Mouse (Mus musculus): ENCODE data around the gene Atxn10.

The Atxn10 gene

DNA sequence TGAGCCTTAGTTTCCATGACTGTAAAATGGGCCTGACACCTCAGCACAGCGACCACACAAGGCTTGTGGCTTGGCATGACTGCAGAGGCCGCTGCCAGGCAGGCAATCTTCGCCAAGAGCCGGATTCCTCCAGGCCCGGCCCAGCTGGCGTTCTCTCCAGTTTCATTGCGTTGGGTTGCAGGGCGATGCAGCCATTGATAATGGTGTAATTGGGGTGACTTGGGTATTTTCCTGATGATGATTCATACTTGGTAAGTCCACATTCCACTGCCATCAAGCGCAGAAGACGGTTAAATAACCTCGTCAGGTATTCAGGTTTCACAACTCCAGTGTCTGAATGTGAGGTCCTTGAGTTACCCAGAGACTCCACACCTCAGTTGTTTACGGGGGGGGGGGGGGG is 143.3 kb downstream of the Atxn10 start:
- DNase-seq, result no peak

DNA sequence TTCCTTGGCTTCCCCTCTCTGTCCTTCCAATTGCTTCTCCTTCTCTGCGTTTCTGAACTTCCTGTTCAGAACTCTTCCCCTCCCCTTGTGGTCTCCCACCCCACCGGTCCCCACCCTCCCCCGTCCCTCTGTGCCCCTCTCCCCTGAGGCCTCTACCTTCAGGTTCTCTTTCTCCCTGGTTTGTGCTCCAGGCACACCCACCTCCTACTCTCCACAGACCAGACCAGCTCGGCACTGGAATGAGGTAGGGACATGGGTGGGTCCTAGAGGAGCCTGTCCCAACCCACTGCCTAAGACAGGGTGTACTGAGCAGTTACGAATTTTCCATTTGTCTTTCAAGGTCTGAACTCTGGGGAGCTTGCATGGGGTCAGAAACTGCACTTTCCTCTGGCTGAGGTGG is 143.9 kb downstream of the Atxn10 start:
- no peak for DNase-seq

DNA sequence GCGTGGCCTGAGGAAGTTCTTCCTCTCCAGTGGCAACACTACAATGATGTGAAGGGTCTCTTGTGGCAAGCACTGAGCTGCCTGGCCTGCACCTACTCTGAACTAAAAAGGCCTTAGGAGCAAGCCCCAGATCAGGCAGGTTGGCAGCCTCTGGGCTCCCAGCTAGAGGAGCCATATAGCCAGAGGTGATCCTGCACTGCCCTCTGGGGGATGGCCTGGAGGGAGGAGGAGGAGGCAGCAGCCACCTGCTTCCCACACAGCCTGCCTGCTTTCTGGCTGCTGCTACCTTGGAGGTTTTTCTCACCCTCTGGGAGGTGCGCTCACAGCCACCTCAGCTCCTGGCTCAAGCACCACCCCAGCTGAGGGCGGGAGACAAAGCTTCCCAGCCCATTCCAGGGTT is 144.6 kb downstream of the Atxn10 start:
- peak; percentile 56 for DNase-seq

DNA sequence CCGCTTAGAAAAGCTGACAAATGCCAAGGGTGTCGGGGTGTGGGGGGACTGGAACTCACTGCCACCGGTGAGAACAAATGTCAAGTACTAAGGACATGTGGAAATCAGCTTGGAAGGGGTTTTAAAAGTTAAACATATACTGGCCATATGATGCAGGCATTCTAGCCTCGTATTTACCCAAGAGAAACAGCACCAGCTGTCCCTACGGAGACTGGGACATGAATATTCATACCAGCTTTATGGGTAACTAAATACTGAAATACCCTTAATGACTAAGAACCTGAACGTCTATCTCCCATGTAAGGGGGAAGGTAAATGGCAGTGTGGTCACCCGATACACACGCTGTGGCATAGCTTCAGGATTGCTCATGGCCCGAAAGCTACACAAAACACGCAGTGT is 152.9 kb downstream of the Atxn10 start:
- no peak for DNase-seq

DNA sequence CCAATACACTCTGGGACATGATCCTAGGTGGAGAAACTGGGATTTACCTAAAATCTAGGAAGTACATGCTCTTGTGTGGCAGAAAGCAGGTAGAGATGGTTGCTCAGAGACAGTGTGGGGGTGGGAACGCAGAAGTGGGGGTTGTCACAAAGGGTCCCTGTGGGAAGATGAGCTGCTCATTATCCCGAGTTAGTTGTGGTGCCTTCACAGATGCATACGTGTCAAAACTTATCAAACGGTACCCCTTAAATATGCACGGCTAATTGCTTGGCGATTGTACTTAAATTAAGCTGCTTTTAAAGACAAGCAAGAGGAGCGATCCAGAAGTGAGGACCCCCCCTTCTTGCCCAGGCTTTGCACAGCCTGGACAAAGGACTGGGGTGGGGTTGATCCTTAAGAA is 153.7 kb downstream of the Atxn10 start:
- DNase-seq, result no peak

DNA sequence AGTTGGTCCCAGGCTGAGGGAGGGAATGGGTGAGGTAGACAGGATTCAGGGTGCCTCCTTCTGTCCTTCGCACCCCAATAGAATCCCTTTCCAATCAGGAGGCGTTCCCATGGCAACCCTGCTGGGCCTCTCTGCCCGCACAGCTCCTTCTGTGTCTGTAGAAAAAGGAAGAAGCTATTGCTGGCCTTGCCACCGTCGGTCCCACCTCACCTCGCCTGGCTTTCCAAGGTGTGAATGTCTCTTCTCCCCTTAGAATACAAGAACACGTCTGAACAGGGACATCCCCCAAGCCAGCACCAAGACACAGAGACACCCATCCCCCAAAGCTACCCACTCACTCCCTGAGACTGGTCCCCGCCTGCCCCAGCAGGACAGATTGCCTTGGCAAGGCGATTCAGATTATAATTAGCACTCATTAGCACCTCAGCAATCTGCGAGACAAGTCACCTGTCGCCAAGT is 158.1 kb downstream of the Atxn10 start:
- no peak for DNase-seq

DNA sequence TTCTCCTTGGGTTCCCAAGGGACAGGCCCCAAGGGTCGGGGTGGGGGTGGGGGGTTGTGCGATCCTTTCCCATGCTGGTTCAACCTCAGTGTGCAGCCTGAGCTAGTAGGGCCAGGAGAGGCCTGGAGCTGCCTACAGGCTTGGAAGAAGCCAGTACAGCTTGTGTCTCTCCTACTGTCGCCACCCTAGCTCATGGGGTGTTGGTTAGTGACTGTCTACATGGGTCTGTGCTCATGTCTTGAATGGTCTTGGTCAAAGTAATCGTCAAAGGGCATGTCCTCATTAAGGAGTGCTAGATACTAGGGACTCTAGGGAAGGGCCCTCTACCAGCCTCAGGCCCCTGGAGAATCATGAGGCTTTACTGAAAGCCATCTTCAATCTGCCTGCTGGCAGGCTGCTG is 161.5 kb downstream of the Atxn10 start:
- DNase-seq, result no peak

DNA sequence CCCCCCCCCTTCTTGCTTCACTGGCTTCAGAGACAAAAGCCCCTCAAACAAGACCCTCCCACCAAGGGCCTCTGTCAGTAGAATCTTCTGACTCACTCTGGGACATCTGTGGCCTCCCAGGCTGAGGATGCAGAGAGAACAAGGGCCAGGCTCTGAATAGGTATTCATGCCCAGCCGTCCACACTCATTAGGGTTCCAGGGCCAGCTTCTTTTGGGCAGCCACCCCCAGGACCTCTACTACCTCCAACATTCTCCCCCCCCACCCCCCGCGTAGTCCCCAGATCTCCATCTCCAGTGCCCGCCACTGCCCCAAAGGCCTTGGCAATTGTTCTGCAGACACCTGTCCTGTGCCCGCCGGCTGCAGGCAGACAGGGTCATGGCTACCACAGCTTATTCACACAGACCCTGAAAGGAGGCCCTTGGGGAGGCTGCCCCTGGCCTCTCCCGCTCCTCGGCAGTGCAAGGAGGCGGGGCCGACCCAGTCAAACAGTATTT is 162.0 kb downstream of the Atxn10 start:
- no peak for DNase-seq

DNA sequence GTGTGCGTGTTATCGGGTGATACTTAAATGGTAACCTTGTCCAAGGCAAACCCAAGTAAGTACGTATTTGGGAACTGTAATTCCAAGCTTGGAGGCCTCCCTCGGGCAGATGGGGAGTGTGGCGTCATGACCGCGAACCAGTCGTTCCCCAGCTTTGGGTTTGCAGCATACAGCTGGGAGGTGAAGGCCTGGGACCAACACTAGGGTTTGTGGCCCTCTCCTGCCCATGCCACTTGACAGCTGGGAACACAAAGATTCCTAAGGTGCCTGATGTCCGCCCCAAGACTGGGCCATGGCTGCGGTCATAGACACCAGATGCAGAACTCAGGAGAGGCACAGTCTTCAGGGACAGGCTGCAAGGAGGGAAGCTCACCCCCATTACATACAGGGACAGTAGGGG is 164.2 kb downstream of the Atxn10 start:
- no peak for DNase-seq

DNA sequence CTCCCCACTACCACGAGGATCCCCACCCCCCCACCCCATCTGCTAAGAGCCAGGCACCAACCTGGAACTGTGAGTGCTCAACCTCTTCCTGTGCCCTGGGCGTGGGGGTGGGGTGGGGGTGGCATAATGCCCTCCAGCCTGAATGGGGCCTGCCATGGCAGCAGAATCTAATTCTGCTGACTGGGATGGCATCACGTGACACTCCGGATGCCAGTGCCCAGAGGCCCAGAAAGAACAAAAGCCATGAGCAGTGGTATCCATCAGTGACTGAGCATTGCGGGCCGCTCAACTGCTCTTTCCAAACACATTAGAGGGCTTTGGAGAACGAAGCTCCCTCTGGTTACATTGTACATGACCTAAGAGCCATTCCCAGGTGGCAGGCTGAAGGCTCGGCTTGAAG is 167.1 kb downstream of the Atxn10 start, which contains the start of gene 7530416G11Rik:
7530416G11Rik (minus strand) TSS at position 101 of the 400 bp plus-strand sequence.
- no peak for DNase-seq

DNA sequence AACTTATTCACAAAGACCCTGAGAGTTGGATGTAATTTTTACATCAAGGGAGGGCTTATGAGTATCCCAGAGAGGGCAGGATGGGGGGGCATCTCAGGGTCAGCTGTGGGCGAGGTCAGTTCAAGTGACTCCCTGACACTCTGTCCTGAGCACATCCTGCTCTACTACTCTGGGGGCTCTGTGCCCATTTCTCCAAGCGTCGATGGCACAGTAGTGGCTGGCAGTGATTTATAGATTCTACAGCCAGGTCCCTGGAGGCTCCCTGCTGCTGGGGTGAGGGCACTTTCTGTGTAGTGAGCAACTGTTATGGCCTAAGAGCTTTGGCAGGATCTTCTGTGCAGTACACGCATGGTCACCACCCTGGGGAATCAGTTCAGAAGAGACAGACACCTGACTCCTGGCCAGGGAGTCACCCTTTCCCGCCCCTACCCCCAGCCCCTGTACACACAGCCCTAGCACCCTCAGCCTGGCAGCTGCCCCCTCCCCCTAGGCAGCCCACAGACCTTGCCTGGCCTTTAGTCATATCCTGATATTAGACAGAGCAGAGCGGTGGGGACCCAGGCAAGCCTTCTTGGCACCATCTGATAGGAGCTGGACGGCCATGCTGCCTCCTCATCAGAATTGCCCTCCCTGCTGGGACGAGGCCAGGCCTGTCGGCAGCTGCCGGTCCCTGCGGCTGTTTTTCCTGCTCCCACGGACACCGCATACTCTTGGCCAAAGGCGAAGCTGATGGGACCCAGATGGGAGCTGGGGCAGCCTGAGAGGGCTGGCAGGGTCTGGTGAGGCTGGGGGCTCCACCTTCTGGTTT is 169.3 kb downstream of the Atxn10 start:
- no peak for DNase-seq

DNA sequence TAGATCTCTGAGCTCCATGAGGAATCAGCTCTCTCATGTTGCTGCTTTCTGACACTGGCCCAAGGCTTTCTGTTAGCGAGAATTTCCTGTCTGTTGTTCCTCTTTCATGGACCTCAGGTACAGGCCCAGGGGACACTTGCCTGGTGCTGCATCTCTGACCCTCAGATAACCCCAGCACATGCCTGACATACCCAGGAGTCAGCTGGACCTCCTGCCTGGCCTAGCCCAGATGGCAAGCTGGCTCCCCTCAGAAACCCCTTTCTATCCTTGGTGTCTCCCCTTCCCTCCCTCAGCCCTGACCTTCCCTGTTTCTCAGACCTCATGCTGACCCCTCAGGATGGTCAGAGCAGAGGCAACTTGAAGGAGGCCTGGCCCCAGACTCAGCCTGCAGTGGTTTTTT is 170.6 kb downstream of the Atxn10 start:
- no peak for DNase-seq

DNA sequence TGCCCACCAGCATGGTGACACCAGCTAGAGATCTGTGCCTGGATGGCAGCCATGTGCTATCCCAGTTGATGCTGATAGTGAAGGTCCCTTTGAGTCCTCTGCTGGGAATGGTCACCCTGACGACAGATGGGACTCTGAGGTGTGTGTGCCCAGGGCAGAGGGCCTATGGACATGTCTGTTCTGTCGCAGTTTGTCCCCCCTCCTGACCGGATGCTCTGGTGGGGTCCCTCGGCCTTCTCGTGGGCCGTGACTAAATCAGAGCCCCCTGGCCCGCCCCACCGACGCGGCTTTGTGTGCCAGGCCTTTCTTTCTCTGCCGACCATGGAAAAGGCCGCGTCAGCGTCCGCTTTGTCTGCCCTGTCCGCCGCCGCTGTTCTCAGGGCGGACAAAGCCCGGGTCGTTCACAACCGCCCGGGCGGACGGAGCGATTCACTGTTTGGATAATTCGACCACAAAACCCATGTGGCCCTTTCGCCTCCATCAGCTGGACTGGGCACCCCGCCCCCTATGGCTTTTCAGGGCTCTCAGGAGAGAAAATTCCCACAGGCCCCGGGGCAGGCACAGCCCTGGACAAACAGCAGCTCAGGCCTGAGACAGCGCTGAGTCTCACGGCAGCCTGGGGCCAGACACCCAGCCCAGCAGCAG is 171.4 kb downstream of the Atxn10 start:
- DNase-seq, result no peak

Data from thymus, postnatal 4 days (tissue).